Mouse (Mus musculus): ENCODE measurements around the gene Il6st. TPM values are rescaled to one million over a fixed set of nuclear protein-coding genes. Genes with fewer than 3 reads are reported as not detected.
A peak's percentile ranks its signal among the peaks of the same experiment; 100 is the strongest.

Il6st gene
- total RNA-seq, 2 experiments from 2014 or later: 85.9 to 91.3 TPM

DNA sequence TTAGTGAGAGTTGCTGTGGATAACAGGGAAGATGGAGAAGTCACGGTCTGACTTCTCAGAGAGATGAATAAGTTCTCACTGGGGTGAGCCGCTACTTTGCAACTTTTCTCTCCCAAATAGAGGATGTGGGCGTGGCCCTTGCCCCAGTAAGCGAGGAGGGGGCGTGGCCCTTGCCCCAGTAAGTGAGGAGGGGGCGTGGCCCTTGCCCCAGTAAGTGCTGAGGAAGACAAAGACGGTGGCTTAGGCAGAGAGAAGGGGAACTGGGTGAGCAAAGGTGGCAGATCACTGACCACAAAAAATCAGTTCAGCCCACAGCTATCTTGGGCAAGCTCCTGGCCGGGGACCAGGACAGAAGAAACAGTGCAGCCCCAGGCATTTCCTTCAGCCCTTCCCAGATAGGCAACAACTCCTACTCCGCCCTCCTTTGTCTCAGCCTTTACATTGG is 23.9 kb upstream of the Il6st start:
- intact Hi-C loops (cut with DNase I): no loop called here
- DNase-seq (ENCODE audit: low spot score in 2 of 2): peak; percentile 14 to 58

DNA sequence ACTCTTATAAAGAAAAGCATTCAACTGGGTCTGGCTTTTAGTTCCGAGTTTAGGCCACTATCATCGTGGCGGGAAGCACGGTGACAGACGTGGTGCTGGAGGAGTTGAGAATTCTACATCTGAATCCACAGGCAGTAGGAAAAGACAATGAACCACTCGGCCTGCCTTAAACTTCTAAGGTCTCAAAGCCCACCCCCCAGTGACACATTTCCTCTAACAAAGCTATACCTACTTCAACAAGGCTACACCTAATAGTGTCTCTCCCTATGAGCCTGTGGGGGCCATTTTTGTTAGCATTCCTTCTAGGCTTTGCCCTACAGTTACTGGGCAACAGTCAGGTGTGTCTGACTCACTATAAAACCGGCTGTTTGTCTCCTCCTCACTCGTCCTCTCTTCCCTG is 23.2 kb upstream of the Il6st start:
- no peak for DNase-seq (ENCODE audit: low spot score in 2 of 2)
- intact Hi-C loops (cut with DNase I): no loop called here

DNA sequence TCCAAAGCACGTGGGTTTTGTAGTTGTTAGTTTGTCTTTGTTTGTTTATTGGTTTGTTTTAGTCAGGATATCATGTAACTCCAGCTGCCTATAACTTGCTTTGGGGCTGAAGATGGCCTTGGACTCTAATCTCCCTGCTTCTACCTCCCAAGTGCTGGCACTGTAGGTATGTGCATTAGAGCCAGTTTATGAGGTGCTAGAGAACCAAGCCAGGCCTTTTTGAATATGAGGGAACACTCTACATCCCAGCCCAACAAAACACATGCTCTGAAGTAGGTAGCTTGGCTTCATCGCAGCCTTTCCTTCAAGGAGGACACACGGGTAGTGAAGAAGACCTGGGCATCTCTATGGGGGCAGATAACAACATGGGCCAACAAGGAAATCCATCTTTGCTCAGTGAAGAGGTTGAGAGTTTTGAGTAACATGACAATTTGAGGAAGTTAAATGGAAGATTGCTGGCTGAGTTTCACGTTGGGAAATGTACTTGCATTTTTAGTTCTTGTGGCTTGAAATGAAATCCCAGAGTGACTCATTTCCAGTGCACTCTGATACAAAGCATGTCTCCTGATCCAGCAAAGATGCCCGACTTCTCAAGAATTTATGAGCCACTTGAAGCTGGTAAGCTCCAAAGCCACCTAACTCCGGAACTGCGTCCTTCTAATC is 20.9 kb upstream of the Il6st start:
- no peak for DNase-seq (ENCODE audit: low spot score in 2 of 2)
- intact Hi-C loops (cut with DNase I): no loop called here

DNA sequence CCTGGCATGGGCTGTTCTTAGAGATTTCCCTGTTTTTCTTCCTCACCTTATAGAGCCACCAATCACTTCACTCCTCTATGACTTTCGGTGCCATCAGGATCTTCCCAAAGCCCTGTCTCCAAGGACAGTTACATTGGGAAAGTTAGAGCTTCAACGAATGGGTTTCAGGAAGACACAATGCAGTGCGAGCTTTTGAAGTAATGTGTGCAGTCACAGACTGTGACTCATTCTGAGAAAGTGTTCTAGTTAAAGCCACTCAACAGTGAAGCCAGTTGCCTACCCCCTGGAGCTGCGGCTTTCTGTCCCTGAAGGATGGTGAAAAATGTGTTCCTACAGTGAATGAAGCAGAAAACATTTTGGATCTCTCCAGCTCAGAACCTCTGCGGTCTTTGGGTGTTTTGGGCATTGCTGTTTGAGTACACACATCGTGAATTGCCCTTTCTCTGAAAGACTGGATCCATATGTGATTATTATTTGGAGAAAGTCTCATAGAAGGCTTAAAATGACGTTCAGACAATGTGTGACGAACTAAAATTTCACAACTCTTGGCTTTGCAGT is 16.7 kb upstream of the Il6st start:
- intact Hi-C loops (cut with DNase I): no loop called here
- DNase-seq (ENCODE audit: low spot score in 2 of 2): peak in 1 of 2 experiments; percentile 9

DNA sequence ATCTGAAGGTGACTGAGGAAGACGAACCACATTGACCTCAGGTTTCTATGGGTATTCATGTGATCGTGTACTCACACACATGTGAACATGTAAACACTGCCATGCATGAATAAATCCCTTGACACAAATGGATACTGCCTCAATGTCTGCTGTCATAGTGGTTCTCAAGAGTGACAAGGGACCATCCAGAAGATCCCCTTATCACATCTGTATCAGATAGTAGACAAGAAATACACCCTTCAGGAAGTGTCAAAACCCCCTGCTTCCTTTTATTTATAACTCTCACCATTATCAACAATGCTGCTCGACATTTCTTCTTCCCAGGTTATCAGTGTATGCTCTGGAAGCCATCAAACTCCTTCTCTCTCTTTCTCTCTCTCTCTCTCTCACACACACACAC is 13.7 kb upstream of the Il6st start:
- intact Hi-C loops (cut with DNase I): no loop called here
- DNase-seq (ENCODE audit: low spot score in 2 of 2): no peak

DNA sequence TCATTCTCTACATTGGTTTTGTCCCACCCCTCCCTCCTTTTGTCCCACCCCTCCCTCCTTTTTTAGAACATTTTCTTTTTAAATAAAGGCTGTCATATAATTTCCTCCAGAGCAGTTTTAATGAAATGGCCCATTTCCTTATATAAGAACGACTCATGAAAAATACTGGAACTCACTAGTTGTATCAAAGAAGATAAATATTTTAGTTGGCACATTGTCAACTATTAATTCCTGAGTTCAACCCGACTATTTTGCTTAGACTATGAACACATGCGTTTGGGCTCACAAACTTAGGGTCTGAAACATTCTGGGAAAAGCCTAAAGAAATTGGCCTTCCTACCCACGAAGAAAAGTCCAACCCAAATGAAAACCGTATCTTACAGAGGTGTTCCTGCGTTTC is 6.5 kb upstream of the Il6st start:
- intact Hi-C loops (cut with DNase I): no loop called here

DNA sequence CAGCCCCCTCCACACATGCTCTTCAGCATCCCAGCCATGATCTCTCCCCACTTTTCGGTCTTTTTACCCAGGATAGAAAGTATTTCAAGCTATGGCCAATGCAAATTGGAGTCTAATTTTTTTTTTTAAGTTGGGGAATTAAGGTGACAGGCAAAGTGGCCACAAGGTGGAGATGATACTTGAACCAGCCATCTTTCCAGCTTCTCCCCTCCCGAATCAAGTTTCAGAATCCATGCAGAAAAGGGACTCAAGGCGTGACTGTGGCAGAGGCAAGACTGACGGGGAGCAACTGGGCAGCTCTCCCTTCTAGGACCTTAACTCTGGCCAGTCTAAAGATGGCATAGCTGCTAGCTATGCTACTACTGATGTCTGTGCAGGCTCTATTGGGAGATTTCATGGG is 5.9 kb upstream of the Il6st start:
- DNase-seq (ENCODE audit: low spot score in 2 of 2): no peak
- intact Hi-C loops (cut with DNase I): no loop called here

More for the DNA sequence above, 6.5 kb upstream of the Il6st start:
- no peak for DNase-seq (ENCODE audit: low spot score in 2 of 2)

DNA sequence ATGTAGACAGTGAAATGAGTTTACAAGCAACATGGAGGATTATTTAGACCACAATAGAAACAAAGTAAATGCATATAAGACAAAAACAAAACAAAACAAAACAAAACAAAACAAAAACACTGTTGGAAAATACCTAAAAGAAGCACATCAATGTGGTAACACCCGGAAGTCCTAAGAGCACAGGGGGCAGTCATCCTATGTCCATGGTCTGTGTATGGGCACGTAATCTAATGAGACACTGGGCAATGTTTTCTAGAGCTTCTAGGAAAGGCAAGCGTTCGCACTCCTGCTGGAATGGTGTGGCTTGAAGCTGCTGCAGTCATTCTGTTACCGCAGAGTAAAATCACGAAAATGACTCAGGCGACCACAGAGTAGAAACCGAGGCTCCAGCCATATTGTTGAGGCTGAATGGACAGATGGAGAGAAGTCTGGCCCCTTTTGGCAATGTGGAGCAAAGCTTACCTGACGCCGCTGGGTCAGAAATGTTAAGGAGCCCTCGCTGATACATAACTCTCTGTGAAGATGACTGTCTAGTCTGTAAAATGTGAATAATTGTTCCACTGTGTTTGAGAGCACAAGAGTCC is 5.3 kb upstream of the Il6st start:
- DNase-seq (ENCODE audit: low spot score in 2 of 2): no peak
- intact Hi-C loops (cut with DNase I): no loop called here

DNA sequence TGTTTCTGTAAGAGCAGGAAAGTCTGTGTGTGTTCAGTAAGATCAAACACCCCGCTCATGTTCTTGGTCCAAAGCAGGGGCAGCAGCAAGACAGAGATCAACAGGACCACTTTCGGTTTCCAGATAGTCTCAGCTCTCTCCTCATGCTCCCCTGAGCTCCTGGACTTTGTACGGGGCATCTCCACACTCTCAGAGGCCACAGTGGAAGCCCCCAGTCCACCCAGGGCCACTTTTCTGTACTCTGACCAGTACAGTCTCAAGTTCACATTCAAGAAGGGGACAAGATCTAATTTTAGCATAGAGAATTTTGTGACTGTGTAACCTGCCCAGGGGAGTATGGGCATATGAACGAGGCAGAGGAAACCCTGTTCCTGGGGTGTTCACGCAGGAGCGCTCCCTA is 3.9 kb upstream of the Il6st start:
- intact Hi-C loops (cut with DNase I): loop anchor here (5.0 kb wide), 1 partner anchor 128 kb away; no protein-coding TSS in a partner anchor
- DNase-seq (ENCODE audit: low spot score in 2 of 2): no peak

DNA sequence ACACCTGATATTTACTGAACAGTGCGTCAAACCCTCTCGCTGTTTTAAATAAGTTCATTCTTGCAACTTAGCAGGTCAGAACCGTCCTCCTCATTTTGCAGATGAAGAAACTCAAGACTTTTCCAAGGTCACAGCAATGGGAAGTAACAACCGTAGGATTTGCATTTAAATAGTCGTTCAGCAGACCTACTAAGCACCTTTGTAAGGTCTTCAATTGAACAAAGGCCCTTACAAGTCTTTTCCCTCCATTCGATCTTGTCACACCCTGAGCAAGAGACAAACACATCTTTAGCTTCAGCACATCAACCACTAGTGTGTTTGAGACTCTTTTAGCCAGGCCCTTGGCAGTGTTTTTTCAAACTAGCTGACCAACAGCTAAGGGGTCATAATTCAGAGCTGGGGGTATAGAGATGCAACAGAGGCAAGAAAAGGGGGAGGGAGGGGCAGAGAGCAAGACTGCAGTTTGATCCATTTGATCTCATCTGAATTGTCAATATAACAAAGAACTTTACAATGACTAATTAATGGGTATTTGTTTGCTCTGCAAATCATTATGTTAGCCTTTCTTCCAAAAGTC is 1.4 kb upstream of the Il6st start:
- no peak for DNase-seq (ENCODE audit: low spot score in 2 of 2)
- intact Hi-C loops (cut with DNase I): loop anchor here (5.0 kb wide), 1 partner anchor 130 kb away; no protein-coding TSS in a partner anchor

DNA sequence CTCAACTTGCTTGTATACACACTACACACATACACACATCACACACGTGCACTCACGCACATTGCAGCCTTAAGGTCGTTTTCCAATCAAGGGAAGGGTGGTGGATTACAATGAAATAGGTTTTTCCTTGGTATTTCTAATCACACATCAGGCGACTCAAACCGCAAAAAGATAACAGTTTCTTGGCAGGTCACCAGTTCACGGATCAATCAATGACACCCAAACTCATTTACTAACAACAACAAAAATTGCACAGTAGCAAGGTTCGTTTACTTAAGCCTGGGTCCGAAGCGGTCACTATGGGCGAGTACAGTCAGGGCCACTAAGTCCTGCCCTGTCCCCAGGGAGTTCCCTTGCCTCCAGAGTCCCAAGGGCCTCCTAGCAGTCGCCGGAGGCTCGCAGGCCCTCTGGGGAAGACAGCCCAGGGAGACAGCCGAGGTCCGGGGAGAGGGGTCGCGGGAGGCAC is 500 bp upstream of the Il6st start:
- intact Hi-C loops (cut with DNase I): loop anchor here (5.0 kb wide), 1 partner anchor 131 kb away; no protein-coding TSS in a partner anchor
- no peak for DNase-seq (ENCODE audit: low spot score in 2 of 2)

DNA sequence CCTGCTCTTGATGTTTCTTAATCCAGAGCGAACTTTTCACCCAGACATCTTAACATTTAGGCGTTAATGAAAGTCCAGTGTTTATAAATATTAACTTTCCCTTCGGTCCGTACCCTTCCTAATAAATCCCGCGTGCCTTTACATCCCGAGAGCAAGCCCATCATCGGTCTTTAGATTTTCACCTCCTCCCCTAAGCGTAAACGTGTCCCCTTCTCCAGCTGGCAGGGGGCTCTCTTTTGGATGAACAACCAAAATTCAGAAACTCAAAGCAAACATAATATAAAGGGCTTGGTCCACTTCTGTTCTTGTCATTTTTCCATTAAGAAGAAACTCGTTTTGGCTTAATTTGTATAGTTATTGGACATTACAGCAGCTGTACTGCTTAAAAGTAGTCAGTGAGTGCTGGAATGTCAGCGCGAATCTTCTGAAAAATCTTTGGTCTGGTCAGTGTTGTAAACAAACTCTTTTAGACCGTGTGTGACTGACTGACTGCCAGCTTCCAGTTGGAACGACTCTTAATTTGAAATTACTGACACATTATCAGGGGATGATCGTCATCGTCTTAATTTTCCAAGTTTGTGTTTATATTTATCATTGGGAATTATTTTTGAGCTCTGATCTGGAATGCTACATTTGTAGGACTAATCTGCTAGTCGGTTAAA is 887 bp downstream of the Il6st start:
- DNase-seq (ENCODE audit: low spot score in 2 of 2): no peak
- intact Hi-C loops (cut with DNase I): loop anchor here (5.0 kb wide), 1 partner anchor 132 kb away; no protein-coding TSS in a partner anchor

DNA sequence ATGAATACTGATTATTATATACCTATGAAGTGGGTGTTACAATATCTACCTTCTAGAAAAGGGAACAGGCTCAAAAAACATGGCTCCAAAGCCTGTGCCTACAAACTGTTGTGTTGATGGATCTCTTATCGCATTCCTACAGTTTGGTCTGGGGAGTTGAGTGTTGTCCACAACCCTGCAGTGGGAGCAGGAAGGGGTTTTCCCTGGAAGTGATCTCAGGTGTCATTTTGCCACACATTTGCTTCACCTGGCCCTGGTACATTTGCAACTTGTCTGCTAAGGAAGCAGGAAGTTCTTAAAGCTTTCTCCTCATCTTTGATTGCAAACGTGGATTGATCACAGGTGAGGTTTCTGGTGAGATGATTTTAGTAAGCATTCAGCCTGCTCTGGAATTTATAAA is 1.7 kb downstream of the Il6st start:
- intact Hi-C loops (cut with DNase I): no loop called here
- no peak for DNase-seq (ENCODE audit: low spot score in 2 of 2)

DNA sequence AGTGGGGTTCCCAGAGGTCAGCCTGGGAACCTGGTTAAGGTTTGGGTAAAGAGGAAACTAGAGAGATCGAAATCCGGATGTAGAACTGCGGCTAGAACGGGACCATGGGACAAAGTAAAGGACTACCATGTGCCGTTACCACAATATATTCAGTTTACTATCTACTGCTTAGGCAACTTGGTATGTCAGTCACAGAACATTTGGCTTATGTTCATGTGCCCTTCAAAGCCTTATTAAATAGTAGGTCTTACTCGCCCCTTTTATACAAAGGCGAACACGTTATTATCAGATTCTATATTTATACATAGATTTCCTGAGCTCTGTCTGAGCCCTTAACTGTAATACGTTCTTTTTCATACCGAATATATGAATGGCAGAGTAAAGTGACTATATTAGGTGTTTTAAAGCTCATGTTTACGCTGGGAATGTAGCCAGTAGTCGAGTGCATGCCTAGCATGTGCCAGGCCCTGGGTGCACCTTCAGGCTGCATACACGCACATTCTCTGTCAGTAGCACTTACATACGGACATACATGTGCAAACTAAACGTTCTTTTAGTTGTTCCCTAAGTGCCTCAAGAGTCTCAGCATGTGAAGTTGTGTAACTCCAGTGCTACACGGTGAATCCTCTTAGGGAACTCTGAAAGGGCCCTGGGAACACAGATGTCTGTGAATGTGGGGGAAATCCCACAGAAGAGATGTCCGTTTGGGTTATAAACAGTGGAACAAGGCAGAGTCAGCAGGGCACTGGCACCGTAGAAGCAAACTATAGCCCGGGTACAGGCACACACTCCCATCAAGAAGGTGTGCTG is 2.5 kb downstream of the Il6st start:
- DNase-seq (ENCODE audit: low spot score in 2 of 2): no peak
- intact Hi-C loops (cut with DNase I): no loop called here

DNA sequence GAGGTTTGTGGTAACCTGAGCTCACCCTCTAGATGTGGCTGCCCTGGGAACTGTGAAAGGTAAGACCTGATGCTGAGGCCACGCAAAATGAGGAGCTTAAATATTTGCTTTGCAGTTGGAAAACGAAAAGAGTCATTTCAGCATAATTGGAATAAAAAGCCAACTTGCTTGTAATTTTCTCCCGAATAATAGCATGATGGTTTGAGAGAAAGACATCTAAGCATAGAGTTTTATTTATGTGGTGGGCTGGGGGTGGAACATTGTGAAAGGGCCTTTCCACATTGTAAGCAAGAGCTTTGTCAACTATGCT is 3.0 kb downstream of the Il6st start:
- DNase-seq (ENCODE audit: low spot score in 2 of 2): no peak
- intact Hi-C loops (cut with DNase I): no loop called here

DNA sequence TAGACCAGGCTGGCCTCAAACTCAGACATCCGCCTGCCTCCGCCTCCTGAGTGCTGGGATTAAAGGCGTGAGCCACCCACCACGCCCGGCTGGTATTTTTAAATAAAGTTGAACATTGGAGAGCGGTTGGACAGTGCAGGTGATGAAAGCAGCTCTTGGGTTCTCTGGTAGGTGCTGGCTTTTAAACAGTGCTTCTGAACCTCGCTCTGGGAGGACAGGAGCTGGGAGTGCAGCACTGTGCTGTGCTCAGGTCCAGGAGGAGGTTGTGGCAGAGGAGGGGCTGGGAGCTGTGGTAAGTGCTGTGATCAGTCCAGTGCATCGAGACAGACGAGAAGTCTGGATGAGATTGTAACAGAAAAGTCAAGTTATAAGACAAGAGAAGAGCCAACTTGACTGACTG is 3.5 kb downstream of the Il6st start:
- DNase-seq (ENCODE audit: low spot score in 2 of 2): no peak
- intact Hi-C loops (cut with DNase I): no loop called here

DNA sequence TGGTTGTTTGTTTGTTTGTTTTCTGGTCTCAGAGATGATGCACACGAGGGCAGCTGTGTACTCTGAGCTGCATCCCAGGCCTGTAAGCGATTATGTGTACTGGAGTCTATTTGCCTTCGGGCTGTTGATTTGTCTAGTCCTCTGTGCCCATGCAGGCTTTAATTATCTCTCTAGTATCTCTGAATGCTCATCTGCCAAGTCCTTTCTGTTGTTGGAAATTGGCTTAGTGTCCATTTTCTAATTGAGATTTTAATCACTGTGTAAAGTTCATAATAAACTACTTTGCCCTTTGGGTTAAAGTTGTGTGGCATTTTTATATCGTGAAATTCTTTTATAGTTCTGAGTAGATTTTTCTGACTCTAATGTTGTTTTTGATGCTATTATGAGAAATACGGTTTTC is 5.6 kb downstream of the Il6st start:
- intact Hi-C loops (cut with DNase I): no loop called here

DNA sequence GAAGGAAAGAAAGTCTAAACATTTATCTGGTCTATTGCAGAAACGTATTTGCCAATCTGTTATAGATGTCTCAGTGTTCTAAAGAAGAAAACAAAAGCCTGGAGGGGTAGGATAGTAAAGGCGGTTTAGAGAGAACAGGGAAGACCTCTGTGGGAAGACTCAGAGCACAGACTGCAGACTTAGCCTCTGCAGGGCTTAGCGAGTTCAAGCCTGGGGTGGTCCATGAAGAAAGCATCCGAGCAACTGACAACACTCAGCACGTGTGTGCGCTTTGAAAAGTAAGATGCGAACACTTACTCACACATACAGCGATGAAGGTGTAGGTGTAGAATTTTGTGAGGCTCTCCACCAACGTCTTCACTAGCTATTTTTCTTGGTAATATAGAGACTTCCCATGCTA is 7.3 kb downstream of the Il6st start:
- no peak for DNase-seq (ENCODE audit: low spot score in 2 of 2)
- intact Hi-C loops (cut with DNase I): no loop called here

More for the DNA sequence above, 5.6 kb downstream of the Il6st start:
- DNase-seq (ENCODE audit: low spot score in 2 of 2): no peak

DNA sequence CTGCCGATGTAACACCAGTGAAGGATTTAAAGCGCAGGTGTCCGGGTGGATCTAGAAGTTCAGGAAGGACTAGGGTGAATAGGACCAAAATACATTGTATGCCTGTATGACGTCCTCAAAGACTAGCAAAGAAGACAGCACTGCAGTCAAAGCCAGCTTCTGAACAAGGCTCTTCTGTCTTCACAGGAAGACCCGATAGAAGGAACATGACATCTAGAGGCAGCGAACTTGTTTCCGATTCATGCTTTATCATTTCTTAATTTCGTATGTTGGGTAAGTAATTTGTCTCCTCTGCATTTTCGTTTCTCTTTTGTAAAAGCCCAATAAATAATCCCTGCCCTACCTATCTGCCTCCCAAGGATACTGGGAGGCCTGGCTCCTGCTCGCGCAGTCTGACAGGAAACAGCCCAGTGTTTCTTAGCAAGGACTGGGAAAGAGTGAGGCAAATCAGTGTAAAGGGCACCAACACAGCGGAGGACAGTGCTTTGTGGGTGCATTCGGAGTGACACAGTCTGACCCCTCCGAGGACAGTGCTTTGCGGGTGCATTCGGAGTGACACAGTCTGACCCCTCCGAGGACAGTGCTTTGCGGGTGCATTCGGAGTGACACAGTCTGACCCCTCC is 8.6 kb downstream of the Il6st start:
- DNase-seq (ENCODE audit: low spot score in 2 of 2): no peak
- intact Hi-C loops (cut with DNase I): no loop called here

Data from left cerebral cortex, postnatal 25 days (tissue).